In genomic region chr8:109536703-109537102, GRCm38 (mm10) we compare ENCODE assay signal across 7 mouse cellular contexts. TPM values are rescaled to one million over a fixed set of nuclear protein-coding genes. Genes with fewer than 3 reads are reported as not detected.
DNase-seq lines count a peak whose midpoint lies in the region; ATAC-seq and TF ChIP-seq lines count a peak whose summit lies in the region.

No protein-coding gene starts in this region.

- no peak overlapping the region for H3K9ac ChIP-seq in intestine, embryonic 16.5 days (ENCODE audit: low read depth, low read length)
- no peak overlapping the region for H3K9ac ChIP-seq in midbrain, embryonic 11.5 days (ENCODE audit: low read length)

- peak; percentile 76 for DNase-seq in adrenal gland, adult 2 months
- DNase-seq in embryo, embryonic 10 days (ENCODE audit: low spot score) = peak; percentile 89
- DNase-seq in gastrocnemius, postnatal 14 days = peak; percentile 74
- peak; percentile 81 to 83 for DNase-seq in left cerebral cortex, postnatal 36 days (ENCODE audit: low spot score in 2 of 2)
- peak; percentile 98 for DNase-seq in midbrain, embryonic 11.5 days (ENCODE audit: low spot score, missing footprints)

- no peaks in the 10 kb centered on the region for H3K27me3 ChIP-seq in intestine, embryonic 16.5 days (replicated peaks; ENCODE audit: control insufficient read depth, insufficient read depth, low read length)
- H3K27me3 ChIP-seq in midbrain, embryonic 11.5 days (ENCODE audit: control insufficient read depth, insufficient read depth, low read length) = no peaks in the 10 kb centered on the region
- H3K27me3 ChIP-seq in small intestine, adult 2 months (ENCODE audit: control insufficient read depth, insufficient read depth, low read length) = no peaks in the 10 kb centered on the region

- peak; percentile 73 for ATAC-seq in intestine, embryonic 16.5 days
- peak; percentile 86 for ATAC-seq in midbrain, embryonic 11.5 days (ENCODE audit: low FRiP score)

- H3K4me1 ChIP-seq in intestine, embryonic 16.5 days (ENCODE audit: control insufficient read depth, insufficient read depth, low read length) = no peaks in the 10 kb centered on the region
- H3K4me1 ChIP-seq in midbrain, embryonic 11.5 days (ENCODE audit: control insufficient read depth, insufficient read depth, low read length) = no peaks in the 10 kb centered on the region
- H3K4me1 ChIP-seq in small intestine, adult 2 months (ENCODE audit: control insufficient read depth, insufficient read depth, insufficient read length, low read length) = no peaks in the 10 kb centered on the region

- intact Hi-C loops in gastrocnemius, postnatal 14 days (cut with DNase I; ENCODE audit: low total_unique reads) = no loop called here
- intact Hi-C loops in left cerebral cortex, postnatal 36 days (cut with DNase I) = loop anchor here (5.0 kb wide), 3 partner anchors 44 to 1719 kb away; partner anchors contain the start of gene Pmfbp1

- H3K4me3 ChIP-seq in intestine, embryonic 16.5 days (ENCODE audit: low read length) = no peak overlapping the region
- H3K4me3 ChIP-seq in midbrain, embryonic 11.5 days (ENCODE audit: low read depth, low read length) = no peak overlapping the region
- no peak overlapping the region for H3K4me3 ChIP-seq in small intestine, adult 2 months (ENCODE audit: low read depth, low read length)

- 7% methylated on average over 5 of the region's 5 CpGs for WGBS in intestine, embryonic 16.5 days
- 11% methylated on average over 5 of the region's 5 CpGs for WGBS in midbrain, embryonic 11.5 days
- 8% methylated on average over 5 of the region's 5 CpGs for WGBS in small intestine, adult 2 months

- no peak for TF ChIP-seq POLR2A in small intestine, adult 2 months (IDR thresholded peaks at IDR 0.05; ENCODE audit: low read depth, low read length)

- no peaks in the 10 kb centered on the region for H3K9me3 ChIP-seq in intestine, embryonic 16.5 days (ENCODE audit: control insufficient read depth, low read length)
- no peaks in the 10 kb centered on the region for H3K9me3 ChIP-seq in midbrain, embryonic 11.5 days (ENCODE audit: control insufficient read depth, low read length)

- no peak overlapping the region; the same call in 1 of the 2 replicates for H3K4me2 ChIP-seq in intestine, embryonic 16.5 days (ENCODE audit: low read depth, low read length)
- peak overlapping the region; percentile 3; the same call in 1 of the 2 replicates for H3K4me2 ChIP-seq in midbrain, embryonic 11.5 days

- H3K36me3 ChIP-seq in intestine, embryonic 16.5 days (ENCODE audit: control insufficient read depth, insufficient read depth, low read length) = no peaks in the 10 kb centered on the region
- H3K36me3 ChIP-seq in midbrain, embryonic 11.5 days (ENCODE audit: control insufficient read depth, insufficient read depth, low read length) = no peaks in the 10 kb centered on the region
- no peaks in the 10 kb centered on the region for H3K36me3 ChIP-seq in small intestine, adult 2 months (ENCODE audit: control insufficient read depth, insufficient read depth, low read length)

- peak; percentile 75; the same call in 1 of the 2 replicates for TF ChIP-seq CTCF in small intestine, adult 2 months (IDR thresholded peaks at IDR 0.05; ENCODE audit: extremely low read depth, insufficient read length, insufficient replicate concordance, low read depth, low read length)

- no peak overlapping the region for H3K27ac ChIP-seq in intestine, embryonic 16.5 days (ENCODE audit: low read length)
- 0 out of 2 replicates have a peak overlapping the region, but pooled peaks have one; percentile 3 for H3K27ac ChIP-seq in midbrain, embryonic 11.5 days (ENCODE audit: low read depth, low read length)
- H3K27ac ChIP-seq in small intestine, adult 2 months (ENCODE audit: insufficient read depth, low read depth, low read length) = no peak overlapping the region

RNA-seq across cellular contexts. Expression of gene Dhx38, which starts 29.0 kb away (rescaled TPM):
- 10 to 100 TPM; 22.2 to 23.4 TPM for total RNA-seq in adrenal gland, adult 2 months (2021)
- polyA plus RNA-seq in adrenal gland, adult 2 months (2012; rRNA removed) = 13.3 and 15.0 TPM in 2 replicates
- 10 to 100 TPM; 10.1 to 10.3 TPM for total RNA-seq in gastrocnemius, postnatal 14 days (2021)
- polyA plus RNA-seq in intestine, embryonic 16.5 days (2015; fragmentation: Nextera tagmentation; extraction: Ambion mirVana) = 19.9 and 21.2 TPM in 2 replicates
- 10 to 100 TPM; 29.8 to 30.6 TPM for total RNA-seq in left cerebral cortex, postnatal 36 days (2021)
- 18.7 and 22.0 TPM in 2 replicates for polyA plus RNA-seq in midbrain, embryonic 11.5 days (2014; fragmentation: Nextera tagmentation; extraction: Ambion mirVana)
- polyA plus RNA-seq in small intestine, adult 2 months (2012; rRNA removed) = 10.2 and 22.1 TPM in 2 replicates

RNA-seq across cellular contexts. Expression of gene Txnl4b, which starts 29.0 kb away (rescaled TPM):
- total RNA-seq in adrenal gland, adult 2 months (2021) = 10 to 100 TPM; 12.5 to 13.3 TPM
- 2.4 and 4.2 TPM in 2 replicates for polyA plus RNA-seq in adrenal gland, adult 2 months (2012; rRNA removed)
- 1 to 10 TPM; 6.2 to 6.4 TPM for total RNA-seq in gastrocnemius, postnatal 14 days (2021)
- polyA plus RNA-seq in intestine, embryonic 16.5 days (2015; fragmentation: Nextera tagmentation; extraction: Ambion mirVana) = 21.4 and 22.4 TPM in 2 replicates
- 10 to 100 TPM; 14.0 to 16.6 TPM for total RNA-seq in left cerebral cortex, postnatal 36 days (2021)
- 28.2 and 31.4 TPM in 2 replicates for polyA plus RNA-seq in midbrain, embryonic 11.5 days (2014; fragmentation: Nextera tagmentation; extraction: Ambion mirVana)
- 2.4 and 3.5 TPM in 2 replicates for polyA plus RNA-seq in small intestine, adult 2 months (2012; rRNA removed)

RNA-seq across cellular contexts. Expression of gene Hp, which starts 42.3 kb away (rescaled TPM):
- total RNA-seq in adrenal gland, adult 2 months (2021) = 100 to 1,000 TPM; 158 to 462 TPM
- polyA plus RNA-seq in adrenal gland, adult 2 months (2012; rRNA removed) = 81.5 and 171 TPM in 2 replicates
- 1 to 10 TPM; 2.1 to 4.7 TPM for total RNA-seq in gastrocnemius, postnatal 14 days (2021)
- polyA plus RNA-seq in intestine, embryonic 16.5 days (2015; fragmentation: Nextera tagmentation; extraction: Ambion mirVana) = 1.9 and 2.8 TPM in 2 replicates
- not detected for total RNA-seq in left cerebral cortex, postnatal 36 days (2021)
- 0.33 and 0.34 TPM in 2 replicates for polyA plus RNA-seq in midbrain, embryonic 11.5 days (2014; fragmentation: Nextera tagmentation; extraction: Ambion mirVana)
- polyA plus RNA-seq in small intestine, adult 2 months (2012; rRNA removed) = 0.94 and 5.7 TPM in 2 replicates

RNA-seq across cellular contexts. Expression of gene Pmfbp1, which starts 42.9 kb away (rescaled TPM):
- not detected for total RNA-seq in adrenal gland, adult 2 months (2021)
- not detected in 2 replicates for polyA plus RNA-seq in adrenal gland, adult 2 months (2012; rRNA removed)
- under 1 TPM in 1 of 2 experiments, not detected in 1; 0.06 TPM for total RNA-seq in gastrocnemius, postnatal 14 days (2021)
- polyA plus RNA-seq in intestine, embryonic 16.5 days (2015; fragmentation: Nextera tagmentation; extraction: Ambion mirVana) = not detected in 2 replicates
- total RNA-seq in left cerebral cortex, postnatal 36 days (2021) = under 1 TPM; 0.27 to 0.29 TPM
- 3.1 TPM in 2 replicates for polyA plus RNA-seq in midbrain, embryonic 11.5 days (2014; fragmentation: Nextera tagmentation; extraction: Ambion mirVana)
- not detected in 2 replicates for polyA plus RNA-seq in small intestine, adult 2 months (2012; rRNA removed)

Comparison
In these comparisons a context has a peak if more than half of its experiments do, and no peak if none do; other contexts are left out.
1. RNA of gene Hp, which starts 42.3 kb away (polyA plus RNA-seq): 81.5 to 171 TPM in adrenal gland, adult 2 months; 1.9 to 2.8 TPM in intestine, embryonic 16.5 days, 0.94 to 5.7 TPM in small intestine, adult 2 months and 0.33 to 0.34 TPM in midbrain, embryonic 11.5 days; every median in the first group is over 10 times any median in the second.
2. Peak in every context shown above with its lines, with median percentiles within 50 percentile points of each other: DNase-seq.